Mouse (Mus musculus) neural tube, embryonic 11.5 days (tissue): ENCODE data around the gene Prdm15. TPM values are rescaled to one million over a fixed set of nuclear protein-coding genes. Genes with fewer than 3 reads are reported as not detected.

ENCODE experiments used
- ATAC-seq: fragments of 200-750 bp; cut with Nextera tagmentation; 2 replicates; pipeline ENCODE4 v1.8.0; 2017; ENCODE audit warnings: moderate number of reproducible peaks, mild to moderate bottlenecking, moderate TSS enrichment, moderate library complexity; ENCODE audit not compliant: insufficient read depth, low FRiP score, low TSS enrichment
- DNase-seq: peaks from one replicate; pipeline ENCODE4 v3.0.0-alpha.2; 2015; ENCODE audit warnings: low spot score
- H3K27ac ChIP-seq: fragments of 300-500 bp; sonication (generic); 2 replicates; pipeline ENCODE4 v1.5.1; 2014; ENCODE audit warnings: low read depth, mild to moderate bottlenecking, low read length
- H3K27me3 ChIP-seq: fragments of 300-500 bp; sonication (generic); 2 replicates; pipeline ENCODE4 v1.6.1; 2014; ENCODE audit warnings: mild to moderate bottlenecking, low read length, mixed read lengths; ENCODE audit not compliant: control insufficient read depth, insufficient read depth
- H3K36me3 ChIP-seq: fragments of 300-500 bp; sonication (generic); 2 replicates; pipeline ENCODE4 v1.6.1; 2014; ENCODE audit warnings: mild to moderate bottlenecking, low read length, moderate library complexity, mixed read lengths; ENCODE audit not compliant: control insufficient read depth, insufficient read depth
- H3K4me1 ChIP-seq: fragments of 300-500 bp; sonication (generic); 2 replicates; pipeline ENCODE4 v1.6.1; 2014; ENCODE audit warnings: low read length, mixed read lengths; ENCODE audit not compliant: control insufficient read depth, insufficient read depth
- H3K4me2 ChIP-seq: fragments of 300-500 bp; sonication (generic); 2 replicates; pipeline ENCODE4 v1.6.1; 2014; ENCODE audit warnings: low read depth, mild to moderate bottlenecking, moderate library complexity
- H3K4me3 ChIP-seq: fragments of 300-500 bp; sonication (generic); 2 replicates; pipeline ENCODE4 v1.5.1; 2014; ENCODE audit warnings: low read depth, low read length
- H3K9ac ChIP-seq: fragments of 300-500 bp; sonication (generic); 2 replicates; pipeline ENCODE4 v1.6.1; 2014; ENCODE audit warnings: mild to moderate bottlenecking, low read length
- H3K9me3 ChIP-seq: fragments of 300-500 bp; sonication (generic); 2 replicates; pipeline ENCODE4 v1.6.1; 2016; ENCODE audit warnings: low read length; ENCODE audit not compliant: control insufficient read depth
- WGBS: fragments of 180-500 bp; shearing (Covaris S2); extraction: QIAGEN DNeasy Blood & Tissue Kit; methylation state at CpG from one replicate; pipeline ENCODE4 v1.1.7; 2014; 5-methylcytosine and 5-hydroxymethylcytosine counted together
- polyA plus RNA-seq: library from polyadenylated mRNA; unstranded; fragments of >200 nt; fragmentation: Nextera tagmentation; extraction: Ambion mirVana; gene quantifications from 2 replicates; pipeline ENCODE4 v1.2.1, GENCODE M21; 2014

Gene Prdm15
- polyA plus RNA-seq, 1 experiment from 2014 or later = 14.0 TPM

DNA sequence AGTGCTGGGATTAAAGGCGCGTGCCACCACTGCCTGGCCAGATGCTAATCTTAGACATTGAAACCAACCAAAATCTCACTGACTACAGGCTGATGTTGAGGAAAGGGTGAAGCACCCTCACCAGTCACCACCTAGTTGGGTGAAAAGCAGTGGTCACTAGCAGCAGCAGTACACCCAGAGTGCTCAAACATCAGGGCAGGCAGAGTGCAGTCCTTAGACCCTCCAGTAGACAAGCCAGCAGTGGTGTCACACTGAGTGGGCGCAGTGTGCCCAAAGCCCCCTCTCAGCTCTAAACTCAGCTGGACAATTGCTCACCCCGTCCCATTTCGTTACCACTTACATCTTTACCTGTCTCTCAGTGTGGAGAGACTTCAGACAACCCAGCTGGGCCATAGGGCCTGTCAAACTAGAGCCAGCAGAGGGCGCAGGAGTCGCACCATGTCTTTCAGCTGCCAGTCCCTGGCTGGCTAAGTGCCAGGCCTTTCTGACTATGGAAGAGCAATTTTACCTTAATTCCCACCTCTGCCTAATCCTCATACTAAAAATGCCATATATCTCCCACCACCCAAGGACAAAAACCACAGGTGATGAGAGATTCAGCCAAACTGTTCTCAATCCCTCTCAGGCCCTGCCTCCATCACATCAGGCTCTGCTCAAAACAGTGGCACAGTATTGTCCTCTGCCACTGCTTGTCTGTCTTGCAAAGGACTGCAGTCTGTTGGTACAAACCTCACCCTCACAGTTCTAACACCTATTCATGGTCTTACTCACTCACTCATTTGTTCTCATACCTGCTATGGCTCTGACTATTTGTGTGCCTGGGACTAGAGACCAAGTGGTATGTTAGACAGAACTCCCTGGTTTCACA is 46.7 kb downstream of the Prdm15 start:
- WGBS = 75% methylated on average over 7 of the region's 7 CpGs
- H3K36me3 ChIP-seq = peaks cover 11% of the 10 kb centered on the region
- ATAC-seq = no peak

GRCm38 (mm10) chr16:97797950-97798869 is 53.4 kb downstream of the Prdm15 start:
- ATAC-seq = no peak
- Histone ChIP-seq H3K9me3 (no peaks in the 10 kb centered on the region), H3K4me3 (no peak overlapping the region), H3K27me3 (no peaks in the 10 kb centered on the region), H3K27ac (no peak overlapping the region), H3K36me3 (peaks cover 11% of the 10 kb centered on the region), H3K4me2 (no peak overlapping the region), H3K9ac (no peak overlapping the region), H3K4me1 (no peaks in the 10 kb centered on the region)
- no peak for DNase-seq
- WGBS = 94% methylated on average over 7 of the region's 7 CpGs

More for the DNA sequence above, 46.7 kb downstream of the Prdm15 start:
- Histone ChIP-seq H3K4me2 (no peak overlapping the region), H3K4me3 (no peak overlapping the region), H3K27ac (no peak overlapping the region), H3K9me3 (no peaks in the 10 kb centered on the region), H3K9ac (no peak overlapping the region), H3K27me3 (no peaks in the 10 kb centered on the region), H3K4me1 (no peaks in the 10 kb centered on the region)
- DNase-seq = peak; percentile 65

DNA sequence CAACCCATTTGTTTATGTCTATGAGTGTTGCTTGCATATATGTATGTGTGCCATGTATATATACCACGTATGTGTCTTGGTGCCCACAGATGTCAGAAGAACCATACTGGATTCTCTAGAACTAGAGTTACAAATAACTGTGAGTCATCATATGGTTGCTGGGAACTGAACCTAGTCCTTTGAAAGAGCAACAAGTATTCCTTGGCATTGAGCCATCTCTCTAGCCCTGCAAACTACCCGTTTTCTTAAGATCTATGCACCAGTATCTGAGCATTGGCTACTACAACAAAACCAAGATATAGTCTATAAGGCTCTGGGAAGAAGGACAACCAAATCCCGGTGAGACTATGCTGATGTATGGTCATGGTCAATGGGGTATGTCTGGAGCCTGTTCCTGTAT is 54.4 kb downstream of the Prdm15 start:
- DNase-seq (no peak), ATAC-seq (no peak)
- WGBS = 95% methylated on average over 3 of the region's 3 CpGs
- Histone ChIP-seq H3K4me1 (no peaks in the 10 kb centered on the region), H3K4me3 (no peak overlapping the region), H3K4me2 (no peak overlapping the region), H3K27me3 (no peaks in the 10 kb centered on the region), H3K9me3 (no peaks in the 10 kb centered on the region), H3K9ac (no peak overlapping the region), H3K27ac (no peak overlapping the region), H3K36me3 (peaks cover 14% of the 10 kb centered on the region)

- Histone ChIP-seq H3K4me3 (no peak overlapping the region), H3K36me3 (peaks cover 13% of the 10 kb centered on the region), H3K9me3 (no peaks in the 10 kb centered on the region), H3K27ac (no peak overlapping the region), H3K4me1 (no peaks in the 10 kb centered on the region), H3K27me3 (no peaks in the 10 kb centered on the region), H3K4me2 (no peak overlapping the region), H3K9ac (no peak overlapping the region)
- ATAC-seq (no peak), DNase-seq (no peak)
- 97% methylated on average over 6 of the region's 6 CpGs for WGBS
These were observed 57.4 kb downstream of the Prdm15 start for GRCm38 (mm10) chr16:97794256-97794655.

DNA sequence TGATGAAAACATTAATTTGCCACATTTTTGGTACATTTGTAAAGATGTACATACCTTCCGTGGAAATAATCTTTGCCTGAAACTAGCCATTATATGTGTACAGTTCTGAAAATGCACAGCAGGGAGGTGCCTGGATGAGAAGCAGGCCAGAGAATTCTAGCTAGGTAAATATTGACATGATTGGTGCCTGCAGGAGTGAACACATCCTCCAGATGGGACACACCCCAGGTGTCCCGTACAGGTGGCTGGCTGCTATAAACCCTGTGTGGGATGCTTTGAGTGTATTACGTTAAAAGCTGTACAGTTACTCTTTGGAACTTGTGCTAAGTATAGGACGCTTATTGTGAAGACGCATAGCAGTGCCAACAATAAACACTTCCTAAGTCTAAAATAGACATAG is 68.6 kb downstream of the Prdm15 start:
- no peak overlapping the region for H3K4me2 ChIP-seq
- H3K4me1 ChIP-seq = no peaks in the 10 kb centered on the region
- H3K36me3 ChIP-seq = no peaks in the 10 kb centered on the region
- ATAC-seq (no peak), DNase-seq (no peak)
- 85% methylated on average over 5 of the region's 5 CpGs for WGBS
- no peak overlapping the region for H3K27ac ChIP-seq
- no peaks in the 10 kb centered on the region for H3K27me3 ChIP-seq
- no peak overlapping the region for H3K9ac ChIP-seq
- no peak overlapping the region for H3K4me3 ChIP-seq
- no peaks in the 10 kb centered on the region for H3K9me3 ChIP-seq

DNA sequence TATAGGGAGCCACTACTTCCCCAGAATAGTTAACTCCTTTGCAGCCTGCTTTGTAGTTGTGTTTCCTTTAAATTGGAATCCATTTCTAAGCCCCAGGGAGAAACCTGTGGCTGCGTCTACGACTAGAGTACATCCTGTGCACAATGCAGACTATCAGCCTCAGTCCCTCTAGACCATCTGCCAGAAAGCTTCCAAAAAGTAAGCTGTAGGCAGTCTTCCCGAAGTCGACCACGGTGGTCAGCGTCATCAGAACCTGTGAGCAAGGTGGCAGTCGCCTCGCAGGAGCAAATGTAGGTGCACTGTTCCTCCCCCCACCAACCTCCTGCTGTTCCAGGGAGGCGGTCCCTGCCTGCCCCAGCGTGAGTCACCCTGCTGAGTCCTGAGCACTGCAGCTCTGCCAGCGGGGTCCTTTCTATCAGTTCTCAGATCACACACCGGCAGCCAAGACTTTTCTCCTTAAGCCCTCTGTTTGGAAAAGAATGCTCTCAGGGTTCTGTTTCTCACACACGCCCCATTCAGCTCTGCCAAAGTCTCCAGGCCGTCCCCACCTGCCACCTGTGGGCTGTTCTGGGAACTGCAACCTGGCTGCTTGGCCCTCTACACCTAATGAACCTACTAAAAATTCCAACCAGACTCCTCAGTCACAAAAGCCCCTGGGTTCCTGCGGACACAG is 73.2 kb downstream of the Prdm15 start:
- 31% methylated on average over 15 of the region's 15 CpGs for WGBS
- Histone ChIP-seq H3K9me3 (no peaks in the 10 kb centered on the region), H3K36me3 (no peaks in the 10 kb centered on the region), H3K4me3 (no peak overlapping the region), H3K4me2 (no peak overlapping the region), H3K27me3 (no peaks in the 10 kb centered on the region), H3K4me1 (no peaks in the 10 kb centered on the region), H3K27ac (no peak overlapping the region), H3K9ac (no peak overlapping the region)
- DNase-seq (peak; percentile 77), ATAC-seq (no peak)

- no peak for DNase-seq
- Histone ChIP-seq H3K9ac (no peak overlapping the region), H3K4me1 (peaks cover 6% of the 10 kb centered on the region), H3K9me3 (no peaks in the 10 kb centered on the region), H3K27ac (no peak overlapping the region), H3K36me3 (no peaks in the 10 kb centered on the region), H3K4me2 (no peak overlapping the region), H3K27me3 (peaks cover 36% of the 10 kb centered on the region), H3K4me3 (no peak overlapping the region)
- WGBS = 26% methylated on average over 3 of the region's 3 CpGs
- no peak for ATAC-seq
These were observed 85.1 kb downstream of the Prdm15 start for GRCm38 (mm10) chr16:97766501-97766900.

DNA sequence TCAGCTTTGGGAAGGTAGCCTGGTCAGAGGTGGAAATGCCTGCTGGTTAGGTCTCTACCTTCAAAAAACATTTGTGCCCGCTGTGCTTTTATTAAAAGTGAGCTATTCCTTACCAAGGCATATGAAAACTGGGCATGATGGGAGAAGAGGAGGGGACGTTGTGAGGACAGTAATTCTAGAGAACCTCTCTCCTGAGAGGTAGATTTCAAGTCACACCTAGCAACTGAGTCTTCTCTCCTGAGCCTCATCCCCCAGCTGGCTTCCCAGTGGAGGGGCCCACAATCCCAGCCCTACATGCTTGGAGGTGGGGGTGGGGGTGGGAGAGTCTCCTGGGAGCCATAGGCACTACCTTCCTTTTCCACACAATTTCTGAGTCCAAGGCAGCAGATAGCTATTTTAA is 87.0 kb downstream of the Prdm15 start:
- 65% methylated on average over 2 of the region's 2 CpGs for WGBS
- Histone ChIP-seq H3K36me3 (no peaks in the 10 kb centered on the region), H3K9ac (no peak overlapping the region), H3K27ac (no peak overlapping the region), H3K4me2 (no peak overlapping the region), H3K27me3 (peaks cover 38% of the 10 kb centered on the region), H3K9me3 (no peaks in the 10 kb centered on the region), H3K4me1 (peaks cover 6% of the 10 kb centered on the region), H3K4me3 (no peak overlapping the region)
- DNase-seq (no peak), ATAC-seq (no peak)
